Mouse (Mus musculus) heart, embryonic 11.5 days (tissue): ENCODE measurements around the gene Iglon5. TPM values are rescaled to one million over a fixed set of nuclear protein-coding genes. Genes with fewer than 3 reads are reported as not detected.

Experiments
- ATAC-seq: fragments of 200-750 bp; cut with Nextera tagmentation; replicated peaks from 2 replicates; pipeline ENCODE4 v1.8.0; 2017; ENCODE audit warnings: moderate library complexity; ENCODE audit not compliant: insufficient number of reproducible peaks, low FRiP score, low TSS enrichment
- H3K27ac ChIP-seq: fragments of 300-500 bp; sonication (generic); 2 replicates; pipeline ENCODE4 v1.5.1; 2014; ENCODE audit warnings: mild to moderate bottlenecking, low read depth, low read length
- H3K27me3 ChIP-seq: fragments of 300-500 bp; sonication (generic); 2 replicates; pipeline ENCODE4 v1.6.1; 2014; ENCODE audit warnings: mild to moderate bottlenecking, low read length, mixed read lengths; ENCODE audit not compliant: control insufficient read depth, insufficient read depth
- H3K36me3 ChIP-seq: fragments of 300-500 bp; sonication (generic); 2 replicates; pipeline ENCODE4 v1.6.1; 2014; ENCODE audit warnings: mild to moderate bottlenecking, low read length, moderate library complexity, mixed read lengths; ENCODE audit not compliant: control insufficient read depth, insufficient read depth
- H3K4me1 ChIP-seq: fragments of 300-500 bp; sonication (generic); 2 replicates; pipeline ENCODE4 v1.6.1; 2014; ENCODE audit warnings: low read length; ENCODE audit not compliant: control insufficient read depth, insufficient read depth
- H3K4me2 ChIP-seq: fragments of 300-500 bp; sonication (generic); 2 replicates; pipeline ENCODE4 v1.6.1; 2014; ENCODE audit warnings: mild to moderate bottlenecking, moderate library complexity
- H3K4me3 ChIP-seq: fragments of 300-500 bp; sonication (generic); 2 replicates; pipeline ENCODE4 v1.5.1; 2014; ENCODE audit warnings: low read depth, low read length
- H3K9ac ChIP-seq: fragments of 300-500 bp; sonication (generic); 2 replicates; pipeline ENCODE4 v1.6.1; 2014; ENCODE audit warnings: mild to moderate bottlenecking, low read depth, low read length, moderate library complexity
- H3K9me3 ChIP-seq: fragments of 300-500 bp; sonication (generic); replicated peaks from 2 replicates; pipeline ENCODE4 v1.6.1; 2016; ENCODE audit warnings: low read length; ENCODE audit not compliant: control insufficient read depth
- WGBS: fragments of 180-500 bp; shearing (Covaris S2); extraction: QIAGEN DNeasy Blood & Tissue Kit; methylation state at CpG from one replicate; pipeline ENCODE4 v1.1.7; 2014; ENCODE audit not compliant: insufficient replicate concordance; 5-methylcytosine and 5-hydroxymethylcytosine counted together
- polyA plus RNA-seq: library from polyadenylated mRNA; unstranded; fragments of >200 nt; fragmentation: Nextera tagmentation; extraction: Ambion mirVana; gene quantifications from 2 replicates; pipeline ENCODE4 v1.2.1, GENCODE M21; 2014

Gene Iglon5
- polyA plus RNA-seq, 1 experiment from 2014 or later: 0.10 TPM

DNA sequence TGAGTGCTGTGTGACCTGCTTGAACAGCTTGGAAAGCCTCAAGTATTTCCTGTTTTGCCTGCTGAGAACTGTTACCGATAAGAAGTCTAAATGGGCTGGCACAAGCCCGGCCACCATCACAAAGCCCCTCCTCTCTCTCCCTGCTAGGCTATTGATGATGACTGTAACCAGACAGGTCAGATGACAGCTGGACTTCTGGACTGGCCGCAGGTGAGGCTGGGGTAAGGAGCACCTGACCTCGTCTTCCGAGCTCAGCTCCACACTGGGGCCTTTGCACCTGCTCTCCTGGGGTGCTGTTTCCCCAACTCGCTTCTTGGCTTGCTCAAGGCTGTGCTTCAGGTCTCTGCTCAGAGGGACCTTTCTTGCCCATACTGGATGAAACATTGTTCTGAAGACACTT, 35.5 kb downstream of the Iglon5 start:
- no peaks in the 10 kb centered on the region for H3K9me3 ChIP-seq
- 81% methylated on average over 6 of the region's 6 CpGs for WGBS
- H3K4me1 ChIP-seq: peaks cover 4% of the 10 kb centered on the region; the same call in 1 of the 2 replicates
- ATAC-seq: no peak
- no peaks in the 10 kb centered on the region for H3K27me3 ChIP-seq
- H3K27ac ChIP-seq: no peak overlapping the region
- no peak overlapping the region for H3K4me3 ChIP-seq
- H3K9ac ChIP-seq: no peak overlapping the region
- peaks cover 26% of the 10 kb centered on the region for H3K36me3 ChIP-seq
- no peak overlapping the region for H3K4me2 ChIP-seq

DNA sequence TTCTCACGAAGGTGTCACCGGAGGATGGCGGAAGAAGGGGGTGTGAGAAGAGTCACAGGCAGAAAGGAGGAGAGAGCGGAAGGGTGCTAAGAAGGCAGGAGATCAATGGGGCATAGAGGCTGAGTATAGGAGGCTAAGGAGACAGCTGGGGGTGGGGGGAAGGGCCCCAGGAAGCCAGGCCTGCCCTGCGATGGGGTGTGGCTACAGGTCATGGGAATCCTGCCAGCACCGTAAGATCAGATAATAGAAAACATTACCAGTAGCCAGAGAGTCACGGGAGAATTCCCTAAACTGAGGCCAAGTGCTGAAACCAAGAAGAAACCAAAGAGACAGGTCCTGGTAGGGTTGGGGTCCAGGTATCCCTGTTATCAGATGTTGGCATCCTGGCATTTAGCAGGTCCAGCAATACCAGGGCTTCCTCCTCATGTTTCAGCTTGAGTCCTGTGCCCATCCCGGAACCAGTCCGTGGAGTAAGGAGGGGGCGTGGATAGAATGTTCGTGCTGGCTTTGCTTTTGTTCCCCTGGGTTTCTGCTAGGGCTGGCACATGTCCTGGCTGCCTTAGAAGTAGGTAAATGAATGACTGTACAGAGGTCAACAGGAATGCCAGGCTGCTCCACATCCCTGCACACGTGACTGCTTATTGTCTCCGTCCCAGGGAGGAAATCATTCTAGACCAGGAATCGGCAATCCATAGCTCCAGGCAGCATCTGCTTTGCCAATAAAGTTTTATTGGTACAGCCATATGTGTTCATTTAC, 36.1 kb downstream of the Iglon5 start:
- ATAC-seq: no peak

DNA sequence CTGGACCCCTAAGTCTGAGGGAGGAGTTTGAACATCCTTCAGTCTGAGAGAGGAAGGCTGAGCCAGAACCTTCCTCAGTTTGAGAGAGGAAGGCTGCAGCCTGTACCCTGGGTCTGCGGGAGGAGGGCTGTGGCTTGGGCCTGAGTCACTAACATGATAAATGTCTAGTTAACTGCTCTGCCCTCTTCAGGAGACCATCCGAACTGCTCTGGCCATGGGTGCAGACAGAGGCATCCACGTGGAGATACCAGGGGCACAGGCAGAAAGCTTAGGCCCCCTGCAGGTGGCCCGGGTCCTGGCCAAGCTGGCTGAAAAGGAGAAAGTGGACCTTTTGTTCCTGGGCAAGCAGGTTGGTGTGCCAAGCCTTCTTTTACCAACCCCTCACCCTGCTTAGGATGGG, 37.3 kb downstream of the Iglon5 start:
- Histone ChIP-seq H3K4me2 (no peak overlapping the region), H3K36me3 (peaks cover 26% of the 10 kb centered on the region), H3K4me3 (no peak overlapping the region), H3K27ac (no peak overlapping the region), H3K27me3 (no peaks in the 10 kb centered on the region), H3K9ac (no peak overlapping the region), H3K4me1 (peaks cover 13% of the 10 kb centered on the region), H3K9me3 (no peaks in the 10 kb centered on the region)
- 46% methylated on average over 4 of the region's 4 CpGs for WGBS
- ATAC-seq: no peak

More for the DNA sequence above, 36.1 kb downstream of the Iglon5 start:
- peaks cover 26% of the 10 kb centered on the region for H3K36me3 ChIP-seq
- no peaks in the 10 kb centered on the region for H3K9me3 ChIP-seq
- WGBS: 87% methylated on average over 14 of the region's 14 CpGs
- H3K27ac ChIP-seq: no peak overlapping the region
- no peaks in the 10 kb centered on the region for H3K27me3 ChIP-seq
- H3K4me2 ChIP-seq: no peak overlapping the region
- H3K4me1 ChIP-seq: peaks cover 6% of the 10 kb centered on the region; the same call in 1 of the 2 replicates
- no peak overlapping the region for H3K9ac ChIP-seq
- no peak overlapping the region for H3K4me3 ChIP-seq

DNA sequence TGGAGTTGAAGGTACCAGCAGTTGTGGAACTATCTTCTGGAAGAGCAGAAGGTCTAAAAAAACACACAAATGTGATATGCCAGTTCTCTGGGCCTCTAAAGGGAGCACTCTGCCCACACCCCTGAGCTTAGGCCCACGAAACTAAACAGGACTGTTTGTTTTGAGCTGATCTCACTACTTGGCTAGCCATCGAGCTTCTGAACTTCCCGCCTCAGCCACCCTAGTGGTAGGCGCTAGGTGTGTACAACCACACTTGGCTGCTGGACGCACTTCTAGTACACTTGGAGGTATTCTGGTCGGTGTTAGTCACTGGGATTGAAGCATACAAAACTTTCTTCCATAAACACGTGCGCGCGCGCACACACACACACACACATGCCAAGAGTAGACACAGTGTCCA, 38.1 kb downstream of the Iglon5 start:
- no peak overlapping the region for H3K9ac ChIP-seq
- no peaks in the 10 kb centered on the region for H3K9me3 ChIP-seq
- H3K4me2 ChIP-seq: no peak overlapping the region
- 92% methylated on average over 11 of the region's 11 CpGs for WGBS
- no peaks in the 10 kb centered on the region for H3K27me3 ChIP-seq
- H3K27ac ChIP-seq: no peak overlapping the region
- H3K4me3 ChIP-seq: no peak overlapping the region
- ATAC-seq: no peak
- peaks cover 22% of the 10 kb centered on the region for H3K36me3 ChIP-seq
- peaks cover 13% of the 10 kb centered on the region for H3K4me1 ChIP-seq

DNA sequence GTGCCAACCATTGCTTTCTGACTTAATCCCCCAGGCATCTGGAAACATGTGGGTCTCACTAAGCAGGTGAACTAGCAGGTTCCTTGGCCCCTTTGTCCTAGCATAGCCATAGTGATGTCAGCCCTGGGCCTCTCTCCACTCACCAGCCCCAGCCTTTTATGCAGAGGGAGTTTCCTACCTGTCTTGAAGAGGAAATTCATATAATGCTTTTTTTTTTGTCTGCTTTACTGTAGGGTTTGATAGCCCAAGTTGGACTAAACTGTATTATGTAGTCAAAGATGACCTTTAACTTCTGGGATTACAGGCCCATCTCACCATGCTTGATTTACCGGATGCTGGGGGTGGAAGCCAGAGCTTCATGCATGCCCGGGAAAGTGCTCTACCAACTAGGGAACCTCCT, 40.1 kb downstream of the Iglon5 start:
- Histone ChIP-seq H3K4me1 (peaks cover 18% of the 10 kb centered on the region), H3K9me3 (no peaks in the 10 kb centered on the region), H3K9ac (no peak overlapping the region), H3K4me2 (no peak overlapping the region), H3K27me3 (no peaks in the 10 kb centered on the region), H3K27ac (no peak overlapping the region), H3K4me3 (no peak overlapping the region), H3K36me3 (peaks cover 14% of the 10 kb centered on the region)
- 93% methylated on average over 2 of the region's 2 CpGs for WGBS
- no peak for ATAC-seq

DNA sequence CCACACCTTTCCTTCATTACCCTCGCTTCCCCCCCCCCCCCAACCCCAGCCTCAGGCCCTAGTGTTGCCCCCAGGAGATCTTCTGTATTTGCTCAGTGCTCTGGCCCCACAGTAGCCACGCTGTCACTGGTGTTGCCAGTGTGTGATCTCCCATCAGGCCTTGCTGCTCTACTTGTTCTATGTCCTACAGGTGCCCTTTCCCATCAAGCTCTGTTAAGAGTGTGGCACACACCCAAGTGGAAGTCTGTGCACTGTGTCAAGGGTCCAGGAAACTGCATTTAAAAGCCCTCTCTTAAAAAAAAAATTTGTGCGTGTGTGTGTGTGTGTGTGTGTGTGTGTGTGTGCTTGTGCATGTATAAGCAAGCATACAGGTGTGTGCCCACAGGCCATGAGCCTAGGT, 41.6 kb downstream of the Iglon5 start:
- ATAC-seq: no peak
- H3K36me3 ChIP-seq: peaks cover 4% of the 10 kb centered on the region; the same call in 1 of the 2 replicates
- H3K9ac ChIP-seq: no peak overlapping the region
- no peak overlapping the region for H3K4me2 ChIP-seq
- H3K4me3 ChIP-seq: no peak overlapping the region
- H3K27me3 ChIP-seq: no peaks in the 10 kb centered on the region
- H3K27ac ChIP-seq: no peak overlapping the region
- H3K4me1 ChIP-seq: peaks cover 22% of the 10 kb centered on the region
- WGBS: 77% methylated on average over 2 of the region's 3 CpGs
- H3K9me3 ChIP-seq: no peaks in the 10 kb centered on the region

DNA sequence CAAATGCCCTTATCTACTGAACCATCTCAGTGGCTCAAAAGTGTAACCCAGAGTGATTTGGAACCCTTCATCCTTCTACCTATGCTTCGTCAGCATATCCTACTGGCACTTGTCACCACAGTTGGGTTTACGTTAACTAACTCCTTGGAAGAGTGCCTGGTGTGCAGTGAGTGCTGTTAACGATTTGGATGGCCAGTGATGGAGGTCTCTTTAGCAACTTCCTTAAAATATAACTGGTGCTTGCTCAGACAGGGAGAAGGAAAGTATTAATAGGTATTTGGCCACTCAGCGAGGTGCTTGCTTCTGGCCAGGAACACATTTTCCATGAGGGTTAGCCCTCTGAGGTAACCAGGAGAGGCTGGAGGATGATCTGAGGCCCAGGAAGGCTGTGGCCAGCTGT, 42.1 kb downstream of the Iglon5 start:
- Histone ChIP-seq H3K4me3 (no peak overlapping the region), H3K4me2 (no peak overlapping the region), H3K27me3 (no peaks in the 10 kb centered on the region), H3K27ac (no peak overlapping the region), H3K36me3 (peaks cover 2% of the 10 kb centered on the region; the same call in 1 of the 2 replicates), H3K9me3 (no peaks in the 10 kb centered on the region), H3K4me1 (peaks cover 25% of the 10 kb centered on the region), H3K9ac (no peak overlapping the region)
- 79% methylated on average over 4 of the region's 4 CpGs for WGBS
- no peak for ATAC-seq

DNA sequence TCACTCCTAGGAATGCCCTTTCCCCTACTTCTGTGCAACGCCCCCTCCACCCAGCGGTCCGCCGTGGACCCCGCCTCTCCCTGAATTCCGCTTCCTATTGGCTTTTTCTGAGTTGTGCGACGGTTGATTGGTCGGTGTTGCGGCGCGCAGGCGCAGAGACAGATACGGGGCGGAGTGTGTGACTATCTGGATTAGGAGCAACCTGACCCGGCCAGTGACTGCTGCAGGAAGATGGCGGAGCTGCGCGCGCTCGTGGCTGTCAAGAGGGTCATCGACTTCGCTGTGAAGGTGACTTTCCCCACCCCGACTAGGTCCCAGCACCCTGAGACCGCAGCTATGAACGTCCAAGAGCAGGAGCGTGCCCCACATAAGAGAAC, 46.0 kb downstream of the Iglon5 start, which contains the start of the genes Etfb and Gm45233:
Gene Etfb, plus strand, starts transcription at position 167 of the 377 bp plus-strand sequence.
Gene Gm45233, plus strand, starts transcription at position 212 of the 377 bp plus-strand sequence.
- Histone ChIP-seq H3K9me3 (no peaks in the 10 kb centered on the region), H3K4me3 (peak within 1 kb of the TSS; percentile 63), H3K27ac (peak within 1 kb of the TSS; percentile 98), H3K4me2 (peak within 1 kb of the TSS; percentile 71), H3K27me3 (0 out of 2 replicates have a peak, but pooled peaks cover 2% of the 10 kb centered on the region), H3K9ac (peak within 1 kb of the TSS; percentile 74), H3K36me3 (no peaks in the 10 kb centered on the region; the same call in 1 of the 2 replicates), H3K4me1 (peaks cover 22% of the 10 kb centered on the region)
- ATAC-seq: peak; percentile 98
- WGBS: 1% methylated on average over 27 of the region's 27 CpGs
